Mouse (Mus musculus): ENCODE measurements around the gene Diaph3. TPM values are rescaled to one million over a fixed set of nuclear protein-coding genes. Genes with fewer than 3 reads are reported as not detected.

The Diaph3 gene
- total and polyA plus RNA-seq, 2 experiments from 2014 or later, result 3.7 to 4.1 TPM

DNA sequence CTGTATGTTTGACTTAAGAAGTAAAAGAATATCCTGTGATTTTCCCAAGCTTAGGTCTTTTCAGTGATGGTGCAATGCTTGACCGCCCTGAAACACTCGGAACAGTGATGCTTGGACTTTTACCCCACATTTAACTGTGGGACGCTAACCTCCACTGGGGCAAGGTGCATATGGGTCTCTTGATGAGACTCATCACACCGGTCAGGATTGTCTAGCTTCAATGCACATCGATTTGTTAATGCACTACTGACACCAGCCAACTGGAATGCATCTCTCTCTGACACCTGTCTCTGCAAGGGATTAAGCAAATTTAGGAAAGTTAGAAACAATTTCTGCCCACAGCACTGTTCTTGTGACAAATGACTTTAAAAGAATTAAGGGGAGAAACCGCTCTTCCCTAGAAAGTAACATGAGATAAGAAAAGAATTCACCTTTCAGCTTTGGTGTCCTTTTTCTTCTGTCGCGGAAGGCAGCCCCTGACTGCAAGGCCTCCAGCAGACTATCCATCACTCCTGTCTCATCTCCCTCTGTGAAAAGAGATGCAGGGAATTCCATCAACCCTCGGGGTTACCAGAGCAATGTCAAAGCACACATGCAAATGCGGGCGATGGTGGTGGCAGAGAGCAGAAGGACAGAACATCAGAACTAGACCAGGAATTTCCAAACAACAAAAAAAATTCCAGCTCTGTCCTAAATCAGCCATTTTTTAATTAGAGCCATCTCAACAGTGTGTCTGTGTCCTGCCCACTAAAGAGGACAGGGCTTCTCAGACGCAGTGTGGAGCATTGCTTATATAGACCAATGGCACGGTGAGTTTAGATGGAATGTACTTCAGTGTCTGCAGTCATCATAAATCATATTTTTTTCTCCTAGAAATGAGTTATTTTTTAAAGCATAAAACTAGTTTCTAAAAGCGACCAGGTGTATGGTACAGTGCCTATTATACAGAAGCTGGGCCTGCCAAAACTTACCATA, 368.6 kb downstream of the Diaph3 start:
- Histone ChIP-seq H3K27me3 (ENCODE audit: insufficient read depth, low read length) (no peaks in the 10 kb centered on the region), H3K4me1 (ENCODE audit: insufficient read depth) (no peaks in the 10 kb centered on the region), H3K27ac (ENCODE audit: low read depth, low read length) (no peak overlapping the region), H3K9me3 (ENCODE audit: low read length) (no peaks in the 10 kb centered on the region), H3K36me3 (ENCODE audit: insufficient read depth) (no peaks in the 10 kb centered on the region), H3K9ac (no peak overlapping the region), H3K4me3 (ENCODE audit: low read depth, low read length) (no peak overlapping the region), H3K4me2 (ENCODE audit: low read depth) (no peak overlapping the region)
- no peak for TF ChIP-seq CTCF (IDR thresholded peaks at IDR 0.05; ENCODE audit: low read depth)
- DNase-seq, result no peak
- no peak for ATAC-seq
- 83% methylated on average over 14 of the region's 14 CpGs for WGBS

- 39% methylated on average over 2 of the region's 2 CpGs for WGBS
- no peak overlapping the region for H3K4me2 ChIP-seq (ENCODE audit: low read depth)
- ATAC-seq, result no peak
Observed at GRCm38 (mm10) chr14:86764286-86764685, 376.7 kb downstream of the Diaph3 start.

DNA sequence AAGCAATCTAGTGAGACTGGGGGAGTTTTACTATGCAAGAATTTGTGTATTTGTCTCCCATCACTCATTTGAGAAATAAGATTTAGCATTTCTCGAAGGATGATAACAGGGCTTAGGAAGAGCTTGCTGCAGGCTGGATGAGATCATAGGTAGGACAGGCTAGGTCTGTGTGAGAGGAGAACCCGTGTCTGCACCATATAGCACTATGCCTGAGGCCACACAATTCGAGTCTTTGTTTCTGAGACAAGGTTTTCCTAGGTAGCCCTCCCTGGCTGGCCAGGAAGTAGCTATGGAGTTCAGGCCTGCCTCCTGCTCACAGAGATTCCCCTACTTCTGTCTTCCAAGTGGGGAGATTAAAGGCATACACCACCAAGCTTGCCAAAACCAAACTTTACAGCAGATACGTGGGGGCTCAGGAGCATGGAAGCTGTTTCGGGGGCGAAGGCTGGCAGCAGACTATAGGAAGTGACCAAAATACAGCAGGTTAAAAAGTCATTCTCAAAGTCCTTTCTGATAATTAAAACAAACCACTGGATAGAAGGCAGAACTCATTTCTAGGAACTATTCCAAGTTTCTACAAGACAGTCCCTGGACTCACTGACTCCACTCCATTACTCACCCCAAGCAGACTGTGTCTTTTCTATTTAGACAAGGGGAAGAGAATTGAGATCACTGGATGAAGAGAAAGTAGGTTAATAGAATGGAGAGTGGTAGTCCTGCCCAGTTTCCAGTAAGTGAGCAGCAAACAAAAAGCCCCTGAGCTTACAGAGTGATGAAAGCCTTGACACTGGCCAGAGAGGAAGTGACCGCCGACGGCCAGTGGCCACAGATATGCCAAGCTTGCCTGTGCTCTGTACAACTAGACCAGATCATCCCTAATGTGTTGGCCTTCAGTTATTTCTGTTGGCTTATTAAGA, 383.2 kb downstream of the Diaph3 start:
- Histone ChIP-seq H3K36me3 (ENCODE audit: insufficient read depth) (no peaks in the 10 kb centered on the region), H3K9ac (no peak overlapping the region), H3K4me1 (ENCODE audit: insufficient read depth) (no peaks in the 10 kb centered on the region), H3K27me3 (ENCODE audit: insufficient read depth, low read length) (no peaks in the 10 kb centered on the region), H3K4me3 (ENCODE audit: low read depth, low read length) (no peak overlapping the region), H3K9me3 (ENCODE audit: low read length) (no peaks in the 10 kb centered on the region), H3K27ac (ENCODE audit: low read depth, low read length) (no peak overlapping the region), H3K4me2 (ENCODE audit: low read depth) (no peak overlapping the region)
- 82% methylated on average over 9 of the region's 9 CpGs for WGBS
- DNase-seq (no peak), ATAC-seq (peak; percentile 69)
- no peak for TF ChIP-seq CTCF (IDR thresholded peaks at IDR 0.05; ENCODE audit: low read depth)

More at GRCm38 (mm10) chr14:86764286-86764685, 376.7 kb downstream of the Diaph3 start:
- no peak overlapping the region for H3K27ac ChIP-seq (ENCODE audit: low read depth, low read length)
- no peak for DNase-seq
- H3K9ac ChIP-seq, result no peak overlapping the region
- no peaks in the 10 kb centered on the region for H3K27me3 ChIP-seq (ENCODE audit: insufficient read depth, low read length)
- no peaks in the 10 kb centered on the region for H3K9me3 ChIP-seq (ENCODE audit: low read length)
- no peaks in the 10 kb centered on the region for H3K4me1 ChIP-seq (ENCODE audit: insufficient read depth)
- H3K4me3 ChIP-seq (ENCODE audit: low read depth, low read length), result no peak overlapping the region
- no peak for TF ChIP-seq CTCF (IDR thresholded peaks at IDR 0.05; ENCODE audit: low read depth)
- H3K36me3 ChIP-seq (ENCODE audit: insufficient read depth), result no peaks in the 10 kb centered on the region

DNA sequence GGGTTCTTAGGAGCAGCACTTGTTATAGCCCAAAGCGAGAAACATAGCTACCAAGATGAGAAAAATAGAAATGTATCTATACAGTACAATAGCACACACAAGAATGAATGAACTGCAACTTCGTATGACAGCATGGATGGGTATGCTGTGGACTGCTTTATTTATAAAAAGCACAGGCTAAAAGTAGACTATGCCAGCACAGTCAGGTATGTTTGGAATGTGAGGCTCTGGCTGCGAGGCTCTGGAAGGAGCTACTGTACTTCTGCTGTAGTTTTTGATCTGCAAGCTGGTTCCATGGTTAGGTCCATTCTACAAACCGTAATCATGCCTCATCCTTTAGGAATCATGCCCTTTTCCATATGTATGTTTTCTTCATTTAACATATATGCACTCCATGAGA, 383.9 kb downstream of the Diaph3 start:
- Histone ChIP-seq H3K4me2 (ENCODE audit: low read depth) (no peak overlapping the region), H3K27me3 (ENCODE audit: insufficient read depth, low read length) (no peaks in the 10 kb centered on the region), H3K36me3 (ENCODE audit: insufficient read depth) (no peaks in the 10 kb centered on the region), H3K9ac (no peak overlapping the region), H3K9me3 (ENCODE audit: low read length) (no peaks in the 10 kb centered on the region), H3K27ac (ENCODE audit: low read depth, low read length) (no peak overlapping the region), H3K4me1 (ENCODE audit: insufficient read depth) (no peaks in the 10 kb centered on the region), H3K4me3 (ENCODE audit: low read depth, low read length) (no peak overlapping the region)
- peak; percentile 29; the same call in 1 of the 2 replicates for ATAC-seq
- DNase-seq, result peak; percentile 9
- TF ChIP-seq CTCF (IDR thresholded peaks at IDR 0.05; ENCODE audit: low read depth), result no peak
- 79% methylated on average over 4 of the region's 4 CpGs for WGBS

DNA sequence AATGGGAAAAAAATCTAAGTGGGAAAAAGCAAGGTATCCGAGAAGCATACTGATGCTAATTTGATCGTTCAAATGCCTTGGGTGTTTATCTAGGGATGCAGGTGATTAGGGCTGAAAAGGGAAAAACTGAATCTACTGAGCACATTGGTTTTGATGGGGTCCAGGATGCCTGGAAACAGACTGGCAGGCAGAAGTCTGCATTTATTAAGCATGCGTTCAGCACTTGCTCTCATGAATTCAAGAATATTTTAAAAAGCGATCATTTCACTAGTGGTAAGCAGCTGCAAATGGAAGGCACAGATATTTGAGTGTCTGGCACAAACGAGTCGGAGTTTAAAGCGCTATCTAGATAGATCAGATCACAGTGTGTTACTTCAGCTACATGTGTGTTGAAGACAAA, 390.7 kb downstream of the Diaph3 start:
- WGBS, result 31% methylated on average over 7 of the region's 7 CpGs
- peak; percentile 57 for DNase-seq

GRCm38 (mm10) chr14:86749425-86749824, 391.6 kb downstream of the Diaph3 start:
- 24% methylated on average over 4 of the region's 4 CpGs for WGBS
- H3K27me3 ChIP-seq (ENCODE audit: insufficient read depth, low read length), result no peaks in the 10 kb centered on the region
- no peak overlapping the region for H3K9ac ChIP-seq
- TF ChIP-seq CTCF (IDR thresholded peaks at IDR 0.05; ENCODE audit: low read depth), result no peak
- H3K27ac ChIP-seq (ENCODE audit: low read depth, low read length), result peak overlapping the region; percentile 79
- no peaks in the 10 kb centered on the region for H3K36me3 ChIP-seq (ENCODE audit: insufficient read depth)
- peak; percentile 59 for DNase-seq
- H3K4me3 ChIP-seq (ENCODE audit: low read depth, low read length), result no peak overlapping the region
- H3K4me1 ChIP-seq (ENCODE audit: insufficient read depth), result peaks cover 13% of the 10 kb centered on the region
- H3K4me2 ChIP-seq (ENCODE audit: low read depth), result peak overlapping the region; percentile 35; the same call in 1 of the 2 replicates
- H3K9me3 ChIP-seq (ENCODE audit: low read length), result no peaks in the 10 kb centered on the region
- peak; percentile 12; the same call in 1 of the 2 replicates for ATAC-seq

More for the DNA sequence above, 390.7 kb downstream of the Diaph3 start:
- Histone ChIP-seq H3K27me3 (ENCODE audit: insufficient read depth, low read length) (no peaks in the 10 kb centered on the region), H3K9me3 (ENCODE audit: low read length) (no peaks in the 10 kb centered on the region), H3K4me3 (ENCODE audit: low read depth, low read length) (no peak overlapping the region), H3K36me3 (ENCODE audit: insufficient read depth) (no peaks in the 10 kb centered on the region), H3K27ac (ENCODE audit: low read depth, low read length) (peak overlapping the region; percentile 79; the same call in 1 of the 2 replicates), H3K9ac (no peak overlapping the region), H3K4me1 (ENCODE audit: insufficient read depth) (peaks cover 13% of the 10 kb centered on the region), H3K4me2 (ENCODE audit: low read depth) (no peak overlapping the region)
- no peak for TF ChIP-seq CTCF (IDR thresholded peaks at IDR 0.05; ENCODE audit: low read depth)
- no peak for ATAC-seq

Data from forebrain, postnatal 0 days (tissue).